Mouse (Mus musculus) CD8-positive naive resting alpha-beta T cell, adult 2 months (primary cell): ENCODE data around the gene Pbld1.
A peak's percentile ranks its signal among the peaks of the same experiment; 100 is the strongest.

Experiments used
- DNase-seq, 2 experiments: peaks; one replicate each; pipeline ENCODE4 v3.0.0; 2022; ENCODE audit warnings: low read depth in 2 of 2, low spot score in 2 of 2

Pbld1 gene

GRCm38 (mm10) chr10:63059862-63060261 lies at the start of gene Pbld1:
Gene Pbld1, plus strand, starts transcription at chr10:63060162.
- no peak for DNase-seq

GRCm38 (mm10) chr10:63010268-63010667 lies 49.7 kb upstream of the Pbld1 start:
- no peak for DNase-seq

GRCm38 (mm10) chr10:63011556-63011955 lies 48.4 kb upstream of the Pbld1 start:
- no peak for DNase-seq

- no peak for DNase-seq
These were observed 46.5 kb upstream of the Pbld1 start for GRCm38 (mm10) chr10:63013476-63013875.

- DNase-seq = no peak
These were observed 45.8 kb upstream of the Pbld1 start for GRCm38 (mm10) chr10:63014168-63014567.

GRCm38 (mm10) chr10:63019304-63019703 lies 40.7 kb upstream of the Pbld1 start:
- no peak for DNase-seq

- DNase-seq = no peak
These were observed 38.3 kb upstream of the Pbld1 start for GRCm38 (mm10) chr10:63021702-63022101.

- DNase-seq = no peak
These were observed 37.3 kb upstream of the Pbld1 start for GRCm38 (mm10) chr10:63022541-63023120.

GRCm38 (mm10) chr10:63023121-63023748 lies 36.7 kb upstream of the Pbld1 start:
- DNase-seq = peak; percentile 52 to 60

GRCm38 (mm10) chr10:63023749-63024579 lies 36.0 kb upstream of the Pbld1 start, which contains the start of the genes Hnrnph3 and Pbld2:
Gene Hnrnph3, minus strand, starts transcription at chr10:63024217.
Gene Pbld2, plus strand, starts transcription at chr10:63024315.
- DNase-seq = peak; percentile 99

- DNase-seq = peak in 1 of 2 experiments; percentile 9
These were observed 35.4 kb upstream of the Pbld1 start for GRCm38 (mm10) chr10:63024580-63024910.

GRCm38 (mm10) chr10:63025016-63025415 lies 34.9 kb upstream of the Pbld1 start:
- DNase-seq = no peak

GRCm38 (mm10) chr10:63025491-63026011 lies 34.4 kb upstream of the Pbld1 start:
- no peak for DNase-seq

- DNase-seq = no peak
These were observed 33.7 kb upstream of the Pbld1 start for GRCm38 (mm10) chr10:63026156-63026794.

- no peak for DNase-seq
These were observed 33.2 kb upstream of the Pbld1 start for GRCm38 (mm10) chr10:63026795-63027160.

GRCm38 (mm10) chr10:63027376-63028161 lies 32.4 kb upstream of the Pbld1 start:
- DNase-seq = no peak

GRCm38 (mm10) chr10:63028396-63028795 lies 31.6 kb upstream of the Pbld1 start:
- DNase-seq = no peak

GRCm38 (mm10) chr10:63032267-63032666 lies 27.7 kb upstream of the Pbld1 start:
- DNase-seq = no peak

- DNase-seq = no peak
These were observed 27.0 kb upstream of the Pbld1 start for GRCm38 (mm10) chr10:63032956-63033355.

- no peak for DNase-seq
These were observed 21.2 kb upstream of the Pbld1 start for GRCm38 (mm10) chr10:63038571-63039320.
